Mouse (Mus musculus) B cell, adult (primary cell): ENCODE measurements around the gene Trpm1. TPM values are rescaled to one million over a fixed set of nuclear protein-coding genes. Genes with fewer than 3 reads are reported as not detected.

Source experiments
- total RNA-seq: library from RNA; stranded (reverse); gene quantifications from 4 replicates; pipeline ENCODE4 v1.2.4, GENCODE M21; 2023; ENCODE audit not compliant: inconsistent age

The Trpm1 gene
- 0.24 to 0.35 TPM in 2 of 4 replicates, not detected in the others for total RNA-seq

GRCm38 (mm10) chr7:64153535-64153934, at the start of gene Trpm1:
TSS of gene Trpm1 (plus strand) at chr7:64153835.

DNA sequence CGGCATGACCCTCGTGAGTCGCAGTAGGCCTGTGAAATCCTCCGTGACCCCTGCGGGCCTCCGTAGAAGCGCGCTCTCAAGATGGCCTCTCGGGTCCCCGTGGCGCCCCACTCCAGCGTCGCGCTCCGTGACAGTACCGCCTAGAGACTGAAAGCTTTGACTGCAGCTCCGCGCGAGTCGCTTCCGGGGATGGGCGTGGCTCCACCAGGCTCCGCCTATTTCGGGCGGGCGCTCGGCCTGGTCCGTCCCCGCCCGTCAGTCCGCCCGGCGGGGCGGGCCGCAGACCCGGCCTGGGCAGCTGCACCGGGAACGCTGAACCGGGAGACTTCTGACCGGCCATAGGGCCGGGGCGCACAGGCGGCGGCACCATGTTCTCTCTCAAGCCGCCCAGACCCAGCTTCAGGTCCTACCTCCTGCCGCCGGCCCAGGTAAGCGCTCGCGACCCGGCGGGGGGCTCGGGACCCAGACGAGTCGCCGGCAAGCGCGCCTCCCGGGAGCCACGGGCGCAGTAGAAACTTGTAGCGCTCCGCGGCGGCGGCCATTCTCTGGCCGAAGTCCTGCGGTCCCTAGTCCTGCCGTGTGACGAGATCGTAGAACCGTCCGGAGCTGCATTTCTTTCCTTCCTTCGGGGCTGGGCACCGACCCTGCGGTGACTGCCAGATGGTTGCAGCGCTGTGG, 133.9 kb downstream of the Trpm1 start, which contains the start of gene Mtmr10:
Mtmr10 (plus strand) TSS at position 240 of the 678 bp plus-strand sequence.

Other genes starting within 250 kb of the Trpm1 start
- gene E030018B13Rik, start 237.0 kb upstream of the Trpm1 start, total RNA-seq, result not detected in 4 replicates
- gene Klf13, start 214.9 kb upstream of the Trpm1 start, total RNA-seq, result 228 to 236 TPM (median 233 TPM) in 4 replicates
- 7.2 to 8.3 TPM (median 7.4 TPM) in 4 replicates for gene Mtmr10, start 133.8 kb downstream of the Trpm1 start, total RNA-seq
- 7.2 to 10.0 TPM (median 9.2 TPM) in 4 replicates for gene Fan1, start 220.3 kb downstream of the Trpm1 start, total RNA-seq
- gene Mphosph10, start 238.4 kb downstream of the Trpm1 start, total RNA-seq, result 46.0 to 50.7 TPM (median 47.2 TPM) in 4 replicates
- gene Mcee, start 238.8 kb downstream of the Trpm1 start, total RNA-seq, result 5.6 to 12.3 TPM (median 9.0 TPM) in 4 replicates